Mouse (Mus musculus): Measurements from ENCODE around the gene Polr2h. TPM values are rescaled to one million over a fixed set of nuclear protein-coding genes. Genes with fewer than 3 reads are reported as not detected.

Polr2h gene
- polyA plus RNA-seq, 1 experiment from 2014 or later = 84.9 TPM

- Histone ChIP-seq H3K9me3 (replicated peaks; ENCODE audit: control insufficient read depth, low read length) (no peaks in the 10 kb centered on the region), H3K27ac (ENCODE audit: low read length) (peak overlapping the region; percentile 63), H3K4me1 (ENCODE audit: control insufficient read depth, insufficient read depth, low read length) (peaks cover 15% of the 10 kb centered on the region), H3K9ac (ENCODE audit: low read length) (peak overlapping the region; percentile 60), H3K36me3 (ENCODE audit: control insufficient read depth, insufficient read depth, low read length) (0 out of 2 replicates have a peak, but pooled peaks cover 3% of the 10 kb centered on the region), H3K4me2 (ENCODE audit: low read depth, low read length) (peak overlapping the region; percentile 60), H3K4me3 (replicated peaks; ENCODE audit: low read length) (peak overlapping the region; percentile 41), H3K27me3 (ENCODE audit: control insufficient read depth, insufficient read depth, low read length) (peaks cover 4% of the 10 kb centered on the region; the same call in 1 of the 2 replicates)
- peak; percentile 71 for ATAC-seq (ENCODE audit: insufficient read depth, low FRiP score)
- WGBS = 2% methylated on average over 46 of the region's 46 CpGs
Observed at GRCm38 (mm10) chr16:20695622-20696323, 21.7 kb upstream of the Polr2h start.

- peaks cover 17% of the 10 kb centered on the region; the same call in 1 of the 2 replicates for H3K4me1 ChIP-seq (ENCODE audit: control insufficient read depth, insufficient read depth, low read length)
- no peak overlapping the region for H3K4me2 ChIP-seq (ENCODE audit: low read depth, low read length)
- 65% methylated on average over 5 of the region's 5 CpGs for WGBS
- no peak overlapping the region for H3K4me3 ChIP-seq (replicated peaks; ENCODE audit: low read length)
- H3K9me3 ChIP-seq (replicated peaks; ENCODE audit: control insufficient read depth, low read length) = no peaks in the 10 kb centered on the region
- H3K36me3 ChIP-seq (ENCODE audit: control insufficient read depth, insufficient read depth, low read length) = no peaks in the 10 kb centered on the region
- ATAC-seq (ENCODE audit: insufficient read depth, low FRiP score) = no peak
- H3K9ac ChIP-seq (ENCODE audit: low read length) = no peak overlapping the region
- peaks cover 4% of the 10 kb centered on the region; the same call in 1 of the 2 replicates for H3K27me3 ChIP-seq (ENCODE audit: control insufficient read depth, insufficient read depth, low read length)
- H3K27ac ChIP-seq (ENCODE audit: low read length) = no peak overlapping the region
Observed at GRCm38 (mm10) chr16:20699266-20699665, 18.2 kb upstream of the Polr2h start.

- H3K4me2 ChIP-seq (ENCODE audit: low read depth, low read length) = no peak overlapping the region
- H3K27me3 ChIP-seq (ENCODE audit: control insufficient read depth, insufficient read depth, low read length) = peaks cover 4% of the 10 kb centered on the region; the same call in 1 of the 2 replicates
- WGBS = 56% methylated on average over 5 of the region's 5 CpGs
- no peak overlapping the region for H3K27ac ChIP-seq (ENCODE audit: low read length)
- ATAC-seq (ENCODE audit: insufficient read depth, low FRiP score) = no peak
- no peaks in the 10 kb centered on the region for H3K36me3 ChIP-seq (ENCODE audit: control insufficient read depth, insufficient read depth, low read length)
- H3K9me3 ChIP-seq (replicated peaks; ENCODE audit: control insufficient read depth, low read length) = no peaks in the 10 kb centered on the region
- no peak overlapping the region for H3K4me3 ChIP-seq (replicated peaks; ENCODE audit: low read length)
- no peak overlapping the region for H3K9ac ChIP-seq (ENCODE audit: low read length)
- H3K4me1 ChIP-seq (ENCODE audit: control insufficient read depth, insufficient read depth, low read length) = peaks cover 17% of the 10 kb centered on the region; the same call in 1 of the 2 replicates
Observed at GRCm38 (mm10) chr16:20700036-20700435, 17.4 kb upstream of the Polr2h start.

- no peaks in the 10 kb centered on the region for H3K36me3 ChIP-seq (ENCODE audit: control insufficient read depth, insufficient read depth, low read length)
- H3K9ac ChIP-seq (ENCODE audit: low read length) = peak overlapping the region; percentile 53; the same call in 1 of the 2 replicates
- H3K4me2 ChIP-seq (ENCODE audit: low read depth, low read length) = no peak overlapping the region
- 0 out of 2 replicates have a peak, but pooled peaks cover under 1% of the 10 kb centered on the region for H3K27me3 ChIP-seq (ENCODE audit: control insufficient read depth, insufficient read depth, low read length)
- ATAC-seq (ENCODE audit: insufficient read depth, low FRiP score) = no peak
- no peak overlapping the region for H3K4me3 ChIP-seq (replicated peaks; ENCODE audit: low read length)
- H3K9me3 ChIP-seq (replicated peaks; ENCODE audit: control insufficient read depth, low read length) = no peaks in the 10 kb centered on the region
- 54% methylated on average over 7 of the region's 7 CpGs for WGBS
- peaks cover 8% of the 10 kb centered on the region; the same call in 1 of the 2 replicates for H3K4me1 ChIP-seq (ENCODE audit: control insufficient read depth, insufficient read depth, low read length)
- H3K27ac ChIP-seq (ENCODE audit: low read length) = no peak overlapping the region
Observed at GRCm38 (mm10) chr16:20701316-20701715, 16.1 kb upstream of the Polr2h start.

GRCm38 (mm10) chr16:20701729-20702521 lies 15.5 kb upstream of the Polr2h start:
- no peak overlapping the region for H3K4me3 ChIP-seq (replicated peaks; ENCODE audit: low read length)
- no peak overlapping the region for H3K4me2 ChIP-seq (ENCODE audit: low read depth, low read length)
- no peak for ATAC-seq (ENCODE audit: insufficient read depth, low FRiP score)
- peak overlapping the region; percentile 53; the same call in 1 of the 2 replicates for H3K9ac ChIP-seq (ENCODE audit: low read length)
- H3K27me3 ChIP-seq (ENCODE audit: control insufficient read depth, insufficient read depth, low read length) = no peaks in the 10 kb centered on the region
- 32% methylated on average over 12 of the region's 12 CpGs for WGBS
- H3K4me1 ChIP-seq (ENCODE audit: control insufficient read depth, insufficient read depth, low read length) = peaks cover 7% of the 10 kb centered on the region; the same call in 1 of the 2 replicates
- no peaks in the 10 kb centered on the region for H3K9me3 ChIP-seq (replicated peaks; ENCODE audit: control insufficient read depth, low read length)
- no peaks in the 10 kb centered on the region for H3K36me3 ChIP-seq (ENCODE audit: control insufficient read depth, insufficient read depth, low read length)
- peak overlapping the region; percentile 19; the same call in 1 of the 2 replicates for H3K27ac ChIP-seq (ENCODE audit: low read length)

- no peak overlapping the region for H3K4me2 ChIP-seq (ENCODE audit: low read depth, low read length)
- H3K4me1 ChIP-seq (ENCODE audit: control insufficient read depth, insufficient read depth, low read length) = peaks cover 7% of the 10 kb centered on the region; the same call in 1 of the 2 replicates
- H3K9ac ChIP-seq (ENCODE audit: low read length) = peak overlapping the region; percentile 33; the same call in 1 of the 2 replicates
- no peak overlapping the region for H3K4me3 ChIP-seq (replicated peaks; ENCODE audit: low read length)
- no peaks in the 10 kb centered on the region for H3K27me3 ChIP-seq (ENCODE audit: control insufficient read depth, insufficient read depth, low read length)
- peak; percentile 63 for ATAC-seq (ENCODE audit: insufficient read depth, low FRiP score)
- H3K9me3 ChIP-seq (replicated peaks; ENCODE audit: control insufficient read depth, low read length) = no peaks in the 10 kb centered on the region
- no peaks in the 10 kb centered on the region for H3K36me3 ChIP-seq (ENCODE audit: control insufficient read depth, insufficient read depth, low read length)
- peak overlapping the region; percentile 19; the same call in 1 of the 2 replicates for H3K27ac ChIP-seq (ENCODE audit: low read length)
- WGBS = 14% methylated on average over 8 of the region's 8 CpGs
Observed at GRCm38 (mm10) chr16:20702522-20702893, 15.0 kb upstream of the Polr2h start.

GRCm38 (mm10) chr16:20703071-20703470 lies 14.4 kb upstream of the Polr2h start:
- Histone ChIP-seq H3K4me1 (ENCODE audit: control insufficient read depth, insufficient read depth, low read length) (peaks cover 7% of the 10 kb centered on the region; the same call in 1 of the 2 replicates), H3K4me3 (replicated peaks; ENCODE audit: low read length) (no peak overlapping the region), H3K27me3 (ENCODE audit: control insufficient read depth, insufficient read depth, low read length) (no peaks in the 10 kb centered on the region), H3K4me2 (ENCODE audit: low read depth, low read length) (no peak overlapping the region), H3K27ac (ENCODE audit: low read length) (no peak overlapping the region), H3K9me3 (replicated peaks; ENCODE audit: control insufficient read depth, low read length) (no peaks in the 10 kb centered on the region), H3K36me3 (ENCODE audit: control insufficient read depth, insufficient read depth, low read length) (no peaks in the 10 kb centered on the region), H3K9ac (ENCODE audit: low read length) (no peak overlapping the region)
- WGBS = 91% methylated on average over 10 of the region's 10 CpGs
- no peak for ATAC-seq (ENCODE audit: insufficient read depth, low FRiP score)

- H3K36me3 ChIP-seq (ENCODE audit: control insufficient read depth, insufficient read depth, low read length) = no peaks in the 10 kb centered on the region
- WGBS = 91% methylated on average over 6 of the region's 6 CpGs
- H3K4me2 ChIP-seq (ENCODE audit: low read depth, low read length) = no peak overlapping the region
- ATAC-seq (ENCODE audit: insufficient read depth, low FRiP score) = no peak
- no peaks in the 10 kb centered on the region for H3K9me3 ChIP-seq (replicated peaks; ENCODE audit: control insufficient read depth, low read length)
- no peak overlapping the region for H3K27ac ChIP-seq (ENCODE audit: low read length)
- peaks cover 7% of the 10 kb centered on the region; the same call in 1 of the 2 replicates for H3K4me1 ChIP-seq (ENCODE audit: control insufficient read depth, insufficient read depth, low read length)
- H3K4me3 ChIP-seq (replicated peaks; ENCODE audit: low read length) = no peak overlapping the region
- H3K27me3 ChIP-seq (ENCODE audit: control insufficient read depth, insufficient read depth, low read length) = no peaks in the 10 kb centered on the region
- H3K9ac ChIP-seq (ENCODE audit: low read length) = no peak overlapping the region
Observed at GRCm38 (mm10) chr16:20703699-20704400, 13.6 kb upstream of the Polr2h start.
